Mouse (Mus musculus): ENCODE measurements around the gene Jph2. TPM values are rescaled to one million over a fixed set of nuclear protein-coding genes. Genes with fewer than 3 reads are reported as not detected.

The Jph2 gene
- polyA plus RNA-seq, 1 experiment from 2014 or later = 0.42 TPM

DNA sequence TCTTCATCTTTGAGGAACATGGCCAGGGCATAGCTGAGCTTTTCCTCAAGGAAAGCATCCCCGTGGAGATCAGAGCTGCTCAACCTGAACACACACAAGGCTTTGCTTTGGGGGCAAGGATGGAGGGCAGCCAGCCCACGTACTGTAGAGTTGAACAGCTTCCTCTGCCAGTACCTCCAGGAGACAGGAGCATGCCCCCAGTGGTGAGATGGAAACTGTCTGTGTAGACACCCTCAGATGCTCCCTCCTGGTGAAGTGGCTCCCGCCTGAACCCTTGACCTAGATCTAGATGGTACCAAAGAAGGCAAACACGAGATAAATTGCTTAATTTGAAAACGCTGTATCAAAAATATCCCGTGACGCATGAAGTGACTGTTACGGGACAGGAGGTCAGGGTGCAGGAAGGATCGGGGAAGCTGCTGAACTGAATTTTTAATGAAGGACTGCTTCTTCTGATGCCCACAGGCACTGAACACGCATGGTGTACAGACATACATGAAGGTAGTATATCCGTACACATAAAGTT lies 87.6 kb downstream of the Jph2 start:
- ATAC-seq (replicated peaks; ENCODE audit: insufficient number of reproducible peaks, low FRiP score, low TSS enrichment, low read depth) = no peak
- Histone ChIP-seq H3K27me3 (ENCODE audit: control insufficient read depth, insufficient read depth, low read length) (no peaks in the 10 kb centered on the region), H3K27ac (replicated peaks; ENCODE audit: low read depth, low read length) (no peak overlapping the region), H3K4me3 (ENCODE audit: low read depth, low read length) (no peak overlapping the region), H3K9ac (replicated peaks; ENCODE audit: low read length) (no peak overlapping the region), H3K4me2 (ENCODE audit: low read depth, low read length) (no peak overlapping the region), H3K9me3 (replicated peaks; ENCODE audit: control insufficient read depth, low read length) (no peaks in the 10 kb centered on the region), H3K36me3 (replicated peaks; ENCODE audit: control insufficient read depth, insufficient read depth, low read depth, low read length) (no peaks in the 10 kb centered on the region), H3K4me1 (ENCODE audit: control insufficient read depth, insufficient read depth, low read length) (no peaks in the 10 kb centered on the region)
- no peak for DNase-seq (ENCODE audit: low spot score)
- WGBS = 76% methylated on average over 11 of the region's 11 CpGs

GRCm38 (mm10) chr2:163309376-163309775 lies 88.4 kb downstream of the Jph2 start:
- no peak for DNase-seq (ENCODE audit: low spot score)
- H3K4me3 ChIP-seq (ENCODE audit: low read depth, low read length) = no peak overlapping the region
- H3K27ac ChIP-seq (replicated peaks; ENCODE audit: low read depth, low read length) = no peak overlapping the region
- H3K9ac ChIP-seq (replicated peaks; ENCODE audit: low read length) = no peak overlapping the region
- ATAC-seq (replicated peaks; ENCODE audit: insufficient number of reproducible peaks, low FRiP score, low TSS enrichment, low read depth) = no peak
- no peaks in the 10 kb centered on the region for H3K36me3 ChIP-seq (replicated peaks; ENCODE audit: control insufficient read depth, insufficient read depth, low read depth, low read length)
- WGBS = 89% methylated on average over 17 of the region's 17 CpGs
- no peaks in the 10 kb centered on the region for H3K4me1 ChIP-seq (ENCODE audit: control insufficient read depth, insufficient read depth, low read length)
- no peaks in the 10 kb centered on the region for H3K27me3 ChIP-seq (ENCODE audit: control insufficient read depth, insufficient read depth, low read length)
- no peaks in the 10 kb centered on the region for H3K9me3 ChIP-seq (replicated peaks; ENCODE audit: control insufficient read depth, low read length)
- no peak overlapping the region for H3K4me2 ChIP-seq (ENCODE audit: low read depth, low read length)

GRCm38 (mm10) chr2:163303037-163303436 lies 94.8 kb downstream of the Jph2 start:
- Histone ChIP-seq H3K4me1 (ENCODE audit: control insufficient read depth, insufficient read depth, low read length) (no peaks in the 10 kb centered on the region), H3K9ac (replicated peaks; ENCODE audit: low read length) (no peak overlapping the region), H3K27me3 (ENCODE audit: control insufficient read depth, insufficient read depth, low read length) (no peaks in the 10 kb centered on the region), H3K9me3 (replicated peaks; ENCODE audit: control insufficient read depth, low read length) (no peaks in the 10 kb centered on the region), H3K27ac (replicated peaks; ENCODE audit: low read depth, low read length) (no peak overlapping the region), H3K4me3 (ENCODE audit: low read depth, low read length) (no peak overlapping the region), H3K36me3 (replicated peaks; ENCODE audit: control insufficient read depth, insufficient read depth, low read depth, low read length) (no peaks in the 10 kb centered on the region), H3K4me2 (ENCODE audit: low read depth, low read length) (no peak overlapping the region)
- ATAC-seq (replicated peaks; ENCODE audit: insufficient number of reproducible peaks, low FRiP score, low TSS enrichment, low read depth) (no peak), DNase-seq (ENCODE audit: low spot score) (no peak)
- 60% methylated on average over 9 of the region's 9 CpGs for WGBS

DNA sequence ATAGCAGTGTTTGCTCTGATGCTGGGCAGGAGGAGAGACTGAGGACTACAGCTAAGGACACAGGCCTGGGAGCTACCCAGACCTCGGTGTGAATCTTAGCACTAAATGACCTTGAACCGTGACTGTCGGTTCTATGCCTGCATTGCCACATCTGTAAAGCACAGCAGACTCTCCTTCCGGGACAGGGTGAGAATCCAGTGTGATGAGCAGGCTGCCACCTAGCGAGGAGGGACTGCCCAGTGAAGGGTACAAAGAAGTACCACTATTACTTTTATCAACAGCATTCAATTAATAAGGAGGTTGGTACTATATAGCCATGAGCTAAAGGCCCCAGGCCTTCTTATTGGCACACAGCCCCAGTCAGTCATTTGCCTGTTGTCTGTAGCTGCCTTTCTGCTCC lies 96.2 kb downstream of the Jph2 start:
- WGBS = 53% methylated on average over 5 of the region's 5 CpGs
- no peak overlapping the region for H3K27ac ChIP-seq (replicated peaks; ENCODE audit: low read depth, low read length)
- H3K4me3 ChIP-seq (ENCODE audit: low read depth, low read length) = no peak overlapping the region

DNA sequence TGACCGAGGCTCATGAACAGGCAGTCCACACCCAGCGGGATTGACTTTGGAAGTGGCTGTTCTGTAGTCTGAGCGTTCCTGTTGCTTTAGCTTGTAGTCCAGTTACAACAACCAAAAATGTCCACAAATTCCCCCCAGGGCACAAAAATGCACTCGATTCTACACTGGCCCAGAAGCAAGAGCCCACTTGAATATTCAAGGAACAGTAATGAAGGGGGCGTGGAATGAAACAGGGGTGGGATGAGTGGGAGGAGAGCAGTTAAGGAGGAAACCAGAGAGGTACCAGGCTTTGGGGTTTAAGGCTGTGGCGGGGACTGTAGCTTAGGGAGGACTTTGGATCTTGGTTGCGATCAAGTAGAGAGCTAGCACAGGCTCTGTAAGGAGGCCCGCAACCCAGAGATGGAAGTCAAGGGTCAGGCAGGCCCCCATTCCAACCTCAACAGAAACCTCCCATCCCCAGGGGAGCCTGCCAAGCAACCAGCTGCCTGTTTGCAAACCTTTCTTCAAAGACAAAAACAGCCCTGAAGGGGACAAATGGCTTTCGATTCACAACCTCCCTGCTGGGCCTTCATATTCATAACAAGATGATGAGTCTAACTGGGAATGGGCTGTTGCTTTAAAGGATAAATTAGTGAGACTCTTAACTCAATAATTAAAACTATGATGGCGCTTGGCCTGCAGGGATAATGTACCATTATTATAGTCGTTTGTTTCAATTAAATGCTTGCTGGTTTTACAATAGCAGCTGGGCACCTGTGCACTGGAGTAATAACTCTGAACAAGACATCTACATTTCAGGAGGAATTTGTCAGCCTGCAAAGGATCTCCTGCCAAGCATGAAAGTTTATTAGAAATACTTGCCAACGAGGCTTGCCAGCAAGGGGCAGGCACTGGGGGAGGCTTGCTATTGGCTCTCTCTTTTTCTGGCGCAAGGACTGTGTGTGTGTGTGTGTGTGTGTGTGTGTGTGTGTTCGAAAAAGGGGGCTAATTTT lies 97.4 kb downstream of the Jph2 start:
- WGBS = 50% methylated on average over 14 of the region's 14 CpGs
- Histone ChIP-seq H3K36me3 (replicated peaks; ENCODE audit: control insufficient read depth, insufficient read depth, low read depth, low read length) (no peaks in the 10 kb centered on the region), H3K9me3 (replicated peaks; ENCODE audit: control insufficient read depth, low read length) (no peaks in the 10 kb centered on the region), H3K4me3 (ENCODE audit: low read depth, low read length) (no peak overlapping the region), H3K4me2 (ENCODE audit: low read depth, low read length) (no peak overlapping the region), H3K27ac (replicated peaks; ENCODE audit: low read depth, low read length) (no peak overlapping the region), H3K27me3 (ENCODE audit: control insufficient read depth, insufficient read depth, low read length) (no peaks in the 10 kb centered on the region), H3K9ac (replicated peaks; ENCODE audit: low read length) (no peak overlapping the region), H3K4me1 (ENCODE audit: control insufficient read depth, insufficient read depth, low read length) (no peaks in the 10 kb centered on the region)
- no peak for ATAC-seq (replicated peaks; ENCODE audit: insufficient number of reproducible peaks, low FRiP score, low TSS enrichment, low read depth)
- DNase-seq (ENCODE audit: low spot score) = no peak

More for the DNA sequence above, 96.2 kb downstream of the Jph2 start:
- no peaks in the 10 kb centered on the region for H3K9me3 ChIP-seq (replicated peaks; ENCODE audit: control insufficient read depth, low read length)
- no peak for DNase-seq (ENCODE audit: low spot score)
- H3K9ac ChIP-seq (replicated peaks; ENCODE audit: low read length) = no peak overlapping the region
- H3K36me3 ChIP-seq (replicated peaks; ENCODE audit: control insufficient read depth, insufficient read depth, low read depth, low read length) = no peaks in the 10 kb centered on the region
- H3K4me1 ChIP-seq (ENCODE audit: control insufficient read depth, insufficient read depth, low read length) = no peaks in the 10 kb centered on the region
- no peak overlapping the region for H3K4me2 ChIP-seq (ENCODE audit: low read depth, low read length)
- H3K27me3 ChIP-seq (ENCODE audit: control insufficient read depth, insufficient read depth, low read length) = no peaks in the 10 kb centered on the region
- no peak for ATAC-seq (replicated peaks; ENCODE audit: insufficient number of reproducible peaks, low FRiP score, low TSS enrichment, low read depth)

- no peaks in the 10 kb centered on the region for H3K4me1 ChIP-seq (ENCODE audit: control insufficient read depth, insufficient read depth, low read length)
Observed at GRCm38 (mm10) chr2:163296999-163297630, 100.7 kb downstream of the Jph2 start.

DNA sequence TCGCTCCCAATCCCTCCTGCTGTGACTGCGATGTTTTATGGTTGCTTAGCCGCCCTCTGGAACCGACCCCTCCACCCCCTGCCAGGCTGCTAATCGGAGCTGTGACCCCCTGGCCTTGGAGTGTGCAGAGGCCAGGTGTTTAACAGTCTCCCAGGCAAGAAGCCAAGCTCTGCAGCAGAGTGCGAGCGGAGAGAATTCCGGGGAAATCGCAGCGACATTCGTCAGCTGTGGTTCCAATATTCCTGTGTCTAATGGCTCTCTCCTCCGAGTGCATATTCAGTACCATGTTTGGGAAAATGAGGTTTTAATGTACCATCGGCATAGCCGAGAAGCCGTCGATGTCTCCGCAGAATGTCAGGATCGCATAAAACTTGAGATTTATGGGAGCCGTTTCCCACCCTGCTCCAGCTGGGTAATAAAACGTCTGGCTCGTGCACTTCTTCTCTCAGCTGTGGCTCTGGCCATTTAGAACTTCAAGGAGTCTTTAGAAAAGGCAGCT lies 108.9 kb downstream of the Jph2 start:
- H3K27me3 ChIP-seq (ENCODE audit: control insufficient read depth, insufficient read depth, low read length) = no peaks in the 10 kb centered on the region
- H3K9me3 ChIP-seq (replicated peaks; ENCODE audit: control insufficient read depth, low read length) = no peaks in the 10 kb centered on the region
- H3K4me1 ChIP-seq (ENCODE audit: control insufficient read depth, insufficient read depth, low read length) = peaks cover 2% of the 10 kb centered on the region; the same call in 1 of the 2 replicates
- no peak for ATAC-seq (replicated peaks; ENCODE audit: insufficient number of reproducible peaks, low FRiP score, low TSS enrichment, low read depth)
- no peak overlapping the region for H3K4me3 ChIP-seq (ENCODE audit: low read depth, low read length)
- H3K27ac ChIP-seq (replicated peaks; ENCODE audit: low read depth, low read length) = no peak overlapping the region
- H3K4me2 ChIP-seq (ENCODE audit: low read depth, low read length) = peak overlapping the region; percentile 23; the same call in 1 of the 2 replicates
- 20% methylated on average over 21 of the region's 21 CpGs for WGBS
- no peaks in the 10 kb centered on the region for H3K36me3 ChIP-seq (replicated peaks; ENCODE audit: control insufficient read depth, insufficient read depth, low read depth, low read length)
- H3K9ac ChIP-seq (replicated peaks; ENCODE audit: low read length) = peak overlapping the region; percentile 22
- no peak for DNase-seq (ENCODE audit: low spot score)

More at GRCm38 (mm10) chr2:163296999-163297630, 100.7 kb downstream of the Jph2 start:
- Histone ChIP-seq H3K27me3 (ENCODE audit: control insufficient read depth, insufficient read depth, low read length) (no peaks in the 10 kb centered on the region), H3K9ac (replicated peaks; ENCODE audit: low read length) (no peak overlapping the region), H3K4me2 (ENCODE audit: low read depth, low read length) (no peak overlapping the region), H3K36me3 (replicated peaks; ENCODE audit: control insufficient read depth, insufficient read depth, low read depth, low read length) (no peaks in the 10 kb centered on the region), H3K27ac (replicated peaks; ENCODE audit: low read depth, low read length) (no peak overlapping the region), H3K9me3 (replicated peaks; ENCODE audit: control insufficient read depth, low read length) (no peaks in the 10 kb centered on the region), H3K4me3 (ENCODE audit: low read depth, low read length) (no peak overlapping the region)
- ATAC-seq (replicated peaks; ENCODE audit: insufficient number of reproducible peaks, low FRiP score, low TSS enrichment, low read depth) (no peak), DNase-seq (ENCODE audit: low spot score) (no peak)
- WGBS = 56% methylated on average over 11 of the region's 11 CpGs
